Mouse (Mus musculus) CH12.LX (cell line): Measurements from ENCODE around the gene Rhcg. TPM values are rescaled to one million over a fixed set of nuclear protein-coding genes. Genes with fewer than 3 reads are reported as not detected.

Source experiments
- DNase-seq: peaks from one replicate; pipeline ENCODE4 v3.0.0-alpha.2; 2013; ENCODE audit errors: extremely low read depth
- H3K27ac ChIP-seq: 2 replicates; pipeline ENCODE4 v1.5.1; 2012; ENCODE audit warnings: low read depth, mild to moderate bottlenecking, control low read depth, moderate library complexity; ENCODE audit not compliant: insufficient read depth
- H3K27me3 ChIP-seq: replicated peaks from 2 replicates; pipeline ENCODE3; 2012; ENCODE audit warnings: inconsistent platforms
- H3K36me3 ChIP-seq, 2 experiments: replicated peaks in 1 of 2; 2 replicates each; pipeline versions ENCODE3 to v1.6.1; 2012; ENCODE audit warnings: inconsistent platforms in 1 of 2, low read length in 1 of 2, mild to moderate bottlenecking in 1 of 2, mixed read lengths in 1 of 2, moderate library complexity in 1 of 2; ENCODE audit not compliant: control insufficient read depth in 1 of 2, insufficient read depth in 1 of 2
- H3K4me1 ChIP-seq, 2 experiments: 2 replicates each; pipeline ENCODE4 v1.6.1; 2012; ENCODE audit warnings: inconsistent platforms in 1 of 2, moderate library complexity in 1 of 2; ENCODE audit not compliant: insufficient read depth in 2 of 2, control insufficient read depth in 1 of 2
- H3K4me2 ChIP-seq: 2 replicates; pipeline ENCODE4 v1.6.1; 2012; ENCODE audit warnings: low read depth, mild to moderate bottlenecking, control low read depth; ENCODE audit not compliant: poor library complexity, insufficient read depth, severe bottlenecking
- H3K4me3 ChIP-seq, 3 experiments: fragments of 150-350 bp in 1 of 3; sonication (generic) in 1 of 3; replicated peaks in 1 of 3; 2 replicates each; pipeline versions ENCODE3 to v1.5.1; 2011 to 2012; ENCODE audit warnings: low read depth in 2 of 3, low read length in 2 of 3, mild to moderate bottlenecking in 2 of 3, moderate library complexity in 2 of 3, control low read depth in 1 of 3, improper control_type of control experiment in 1 of 3, inconsistent platforms in 1 of 3, mixed read lengths in 1 of 3; ENCODE audit not compliant: poor library complexity in 1 of 3
- H3K79me2 ChIP-seq: replicated peaks from 2 replicates; pipeline ENCODE4 v1.6.1; 2012; ENCODE audit warnings: mild to moderate bottlenecking, moderate library complexity; ENCODE audit not compliant: control insufficient read depth, poor library complexity, insufficient read depth, severe bottlenecking; ENCODE audit errors: extremely low read depth
- H3K9ac ChIP-seq: 2 replicates; pipeline ENCODE4 v1.6.1; 2012; ENCODE audit warnings: low read depth, mild to moderate bottlenecking, control low read depth, moderate library complexity; ENCODE audit not compliant: insufficient read depth
- H3K9me3 ChIP-seq: replicated peaks from 2 replicates; pipeline ENCODE3; 2012; ENCODE audit warnings: low read length, inconsistent platforms, mixed read lengths
- BHLHE40 ChIP-seq: IDR thresholded peaks from 2 replicates; pipeline ENCODE4 v1.6.1; 2011; ENCODE audit warnings: mild to moderate bottlenecking, low read depth, low read length, improper control_type of control experiment
- EP300 ChIP-seq: IDR thresholded peaks from 2 replicates; pipeline ENCODE4 v1.6.1; 2011; ENCODE audit warnings: low read length, improper control_type of control experiment
- ETS1 ChIP-seq: conservative IDR thresholded peaks from 2 replicates; pipeline ENCODE4 v1.6.1; 2012; ENCODE audit warnings: low read depth, mild to moderate bottlenecking, inconsistent platforms, low read length, improper control_type of control experiment, moderate library complexity
- HCFC1 ChIP-seq: IDR thresholded peaks from 2 replicates; pipeline ENCODE4 v1.6.1; 2012; ENCODE audit warnings: low read depth, mild to moderate bottlenecking, inconsistent platforms, low read length, improper control_type of control experiment
- KAT2A ChIP-seq: IDR thresholded peaks from 2 replicates; pipeline ENCODE4 v1.6.1; 2012; ENCODE audit warnings: low read length, improper control_type of control experiment, inconsistent platforms; ENCODE audit not compliant: insufficient replicate concordance
- MAX ChIP-seq: IDR thresholded peaks from 2 replicates; pipeline ENCODE4 v1.6.1; 2011; ENCODE audit warnings: low read length, improper control_type of control experiment
- MAZ ChIP-seq: IDR thresholded peaks from 2 replicates; pipeline ENCODE4 v1.6.1; 2012; ENCODE audit warnings: low read depth, mild to moderate bottlenecking, inconsistent platforms, low read length, improper control_type of control experiment, moderate library complexity
- MEF2A ChIP-seq: IDR thresholded peaks from 2 replicates; pipeline ENCODE4 v1.6.1; 2014; ENCODE audit warnings: low read depth, mild to moderate bottlenecking, inconsistent platforms, low read length, improper control_type of control experiment, borderline replicate concordance
- MXI1 ChIP-seq: IDR thresholded peaks from 2 replicates; pipeline ENCODE4 v1.6.1; 2011; ENCODE audit warnings: mild to moderate bottlenecking, low read depth, low read length, improper control_type of control experiment
- MYC ChIP-seq: IDR thresholded peaks from 2 replicates; pipeline ENCODE4 v1.6.1; 2011; ENCODE audit warnings: low read depth, mild to moderate bottlenecking, improper control_type of control experiment, low read length
- NELFE ChIP-seq: IDR thresholded peaks from 2 replicates; pipeline ENCODE4 v1.6.1; 2011; ENCODE audit warnings: low read depth, low read length, improper control_type of control experiment
- POLR2AphosphoS2 ChIP-seq: IDR thresholded peaks from 2 replicates; pipeline ENCODE4 v1.6.1; 2011; ENCODE audit warnings: low read depth, low read length, improper control_type of control experiment
- SMC3 ChIP-seq: IDR thresholded peaks from 2 replicates; pipeline ENCODE4 v1.6.1; 2011; ENCODE audit warnings: low read depth, low read length, improper control_type of control experiment
- TCF12 ChIP-seq: IDR thresholded peaks from 2 replicates; pipeline ENCODE4 v1.6.1; 2014; ENCODE audit warnings: low read depth, mild to moderate bottlenecking, inconsistent platforms, low read length, improper control_type of control experiment
- UBTF ChIP-seq: IDR thresholded peaks from 2 replicates; pipeline ENCODE4 v1.6.1; 2012; ENCODE audit warnings: low read depth, mild to moderate bottlenecking, inconsistent platforms, low read length, improper control_type of control experiment, moderate library complexity
- USF2 ChIP-seq: conservative IDR thresholded peaks from 2 replicates; pipeline ENCODE4 v1.6.1; 2011; ENCODE audit warnings: low read depth, low read length, improper control_type of control experiment
- ZC3H11A ChIP-seq: IDR thresholded peaks from 2 replicates; pipeline ENCODE4 v1.6.1; 2012; ENCODE audit warnings: low read depth, mild to moderate bottlenecking, inconsistent platforms, low read length, improper control_type of control experiment
- ZKSCAN1 ChIP-seq: IDR thresholded peaks from 2 replicates; pipeline ENCODE4 v1.6.1; 2012; ENCODE audit warnings: low read depth, inconsistent platforms, low read length, improper control_type of control experiment, borderline replicate concordance
- dilution Hi-C: fragments of 300-500 bp; cut with MboI; formaldehyde crosslinking; loops from 2 replicates; pipeline ENCODE4 v1.14.3; 2020; ENCODE audit warnings: low sequenced_read_pairs; ENCODE audit not compliant: extremely low pct_unique_long_range_greater_than_20kb, extremely low pct_ligation_motif_present
- in situ Hi-C: fragments of 300-500 bp; cut with MboI; formaldehyde crosslinking; loops from 3 replicates; pipeline ENCODE4 v1.14.3; 2019; ENCODE audit warnings: low sequenced_read_pairs, low pct_ligation_motif_present, low pct_unique_long_range_greater_than_20kb, mixed read lengths
- polyA plus RNA-seq: library from polyadenylated mRNA; unstranded; fragments of >175 nt; gene quantifications from 2 replicates; pipeline ENCODE4 v1.2.1, GENCODE M21; 2012; ENCODE audit warnings: low read depth; ENCODE audit not compliant: insufficient read length
- total RNA-seq, 2 experiments: library from RNA; depleted of rRNA; stranded (reverse); fragments of 300-350 nt in 1 of 2; fragments of >200 nt in 1 of 2; gene quantifications; 2 replicates each; pipeline ENCODE4 v1.2.3; 2012 to 2014

Rhcg gene
- total and polyA plus RNA-seq, 3 experiments: not detected

- Histone ChIP-seq H3K79me2 (peaks cover 56% of the 10 kb centered on the region), H3K4me2 (peak overlapping the region; percentile 86), H3K27ac (no peak overlapping the region), H3K27me3 (no peaks in the 10 kb centered on the region), H3K4me3 (peak overlapping the region; percentile 89 to 98 (median 91))
- dilution Hi-C loops: no loop called here
- TF ChIP-seq KAT2A (no peak), POLR2AphosphoS2 (no peak)
- TF ChIP-seq, all 38 proteins: peak for 0
- H3K4me1 ChIP-seq: peaks cover 6 to 36% of the 10 kb centered on the region in 2 experiments
- H3K9ac ChIP-seq: peak overlapping the region; percentile 63
- no peak for DNase-seq
- in situ Hi-C loops: loop anchor here (5.0 kb wide), 1 partner anchor 66 kb away; no protein-coding TSS in a partner anchor
- H3K36me3 ChIP-seq: peaks cover 3 to 25% of the 10 kb centered on the region in 2 experiments
- H3K9me3 ChIP-seq: no peaks in the 10 kb centered on the region
These were observed 43.9 kb upstream of the Rhcg start for GRCm38 (mm10) chr7:79661253-79661890.

- no peak for DNase-seq
- Histone ChIP-seq H3K9me3 (no peaks in the 10 kb centered on the region), H3K27ac (no peak overlapping the region), H3K9ac (peak overlapping the region; percentile 63)
- in situ Hi-C loops: loop anchor here (5.0 kb wide), 1 partner anchor 67 kb away; no protein-coding TSS in a partner anchor
- TF ChIP-seq BHLHE40 (peak; percentile 29; the same call in 1 of the 2 replicates), TCF12 (0 out of 2 replicates have a peak, but pooled peaks have one; percentile 1), UBTF (0 out of 2 replicates have a peak, but pooled peaks have one; percentile 29), ETS1 (no peak)
- TF ChIP-seq, all 38 proteins: peak for 3
- peaks cover 53% of the 10 kb centered on the region for H3K79me2 ChIP-seq
- H3K4me2 ChIP-seq: peak overlapping the region; percentile 86
- no peaks in the 10 kb centered on the region for H3K27me3 ChIP-seq
- peaks cover 6 to 36% of the 10 kb centered on the region in 2 experiments for H3K4me1 ChIP-seq
- dilution Hi-C loops: no loop called here
- H3K4me3 ChIP-seq: peak overlapping the region; percentile 89 to 98 (median 91)
- H3K36me3 ChIP-seq: peaks cover under 1 to 19% of the 10 kb centered on the region in 2 experiments
These were observed 43.1 kb upstream of the Rhcg start for GRCm38 (mm10) chr7:79660291-79661150.

GRCm38 (mm10) chr7:79659578-79660290 is 42.3 kb upstream of the Rhcg start, which contains the start of gene Ticrr:
Gene Ticrr (plus strand): TSS chr7:79660196.
- Histone ChIP-seq H3K4me2 (peak within 1 kb of the TSS; percentile 86), H3K27me3 (no peaks in the 10 kb centered on the region), H3K4me3 (peak within 1 kb of the TSS; percentile 89 to 98 (median 92)), H3K9ac (peak within 1 kb of the TSS; percentile 72), H3K27ac (no peak within 1 kb of the TSS), H3K79me2 (peaks cover 46% of the 10 kb centered on the region), H3K9me3 (no peaks in the 10 kb centered on the region), H3K36me3 (peaks cover 0 to 11% of the 10 kb centered on the region in 2 experiments), H3K4me1 (peaks cover 6 to 31% of the 10 kb centered on the region in 2 experiments)
- DNase-seq: peak; percentile 99
- dilution Hi-C loops (no loop called here), in situ Hi-C loops (loop anchor here (5.0 kb wide), 1 partner anchor 68 kb away; no protein-coding TSS in a partner anchor)
- TF ChIP-seq MEF2A (peak; percentile 27; the same call in 1 of the 2 replicates), ZC3H11A (no peak), ZKSCAN1 (no peak), ETS1 (0 out of 2 replicates have a peak, but pooled peaks have one; percentile 13), SMC3 (no peak), MAX (peak; percentile 78), USF2 (no peak), HCFC1 (no peak), KAT2A (peak; percentile 60; the same call in 1 of the 2 replicates), BHLHE40 (no peak; the same call in 1 of the 2 replicates), NELFE (peak; percentile 82), MYC (peak; percentile 55; the same call in 1 of the 2 replicates), EP300 (no peak), MAZ (peak; percentile 60), MXI1 (peak; percentile 92)
